Mouse (Mus musculus): ENCODE measurements at regions not wholly inside any gene's neighbourhood (a gene's known extent, or its start where the extent isn't known, plus 50 kb on each side); places are given as distances from the start of the nearest gene placed in this dataset.
"Not testable (repeated sequence)": the region's sequence is repeated elsewhere in the genome, so short reads cannot be mapped to it uniquely, and the experiment has no call there.

GRCm38 (mm10) chr8:113513886-113514730 is 121.3 kb upstream of the Mon1b start:
- no peak overlapping the region for H3K27ac ChIP-seq (ENCODE audit: low read length)
- no peaks in the 10 kb centered on the region for H3K9me3 ChIP-seq (ENCODE audit: control insufficient read depth, low read length)
- H3K27me3 ChIP-seq (ENCODE audit: control insufficient read depth, insufficient read depth, low read depth, low read length), result no peaks in the 10 kb centered on the region
- 50% methylated on average over 14 of the region's 14 CpGs for WGBS
- no peak overlapping the region for H3K4me3 ChIP-seq (ENCODE audit: low read length)
- H3K36me3 ChIP-seq (ENCODE audit: control insufficient read depth, insufficient read depth, low read length), result no peaks in the 10 kb centered on the region
- no peak overlapping the region for H3K4me2 ChIP-seq (ENCODE audit: low read depth, low read length)
- ATAC-seq (ENCODE audit: low read depth), result no peak
- no peak overlapping the region for H3K9ac ChIP-seq (ENCODE audit: low read length)
- H3K4me1 ChIP-seq (replicated peaks; ENCODE audit: control insufficient read depth, insufficient read depth, low read length), result no peaks in the 10 kb centered on the region

GRCm38 (mm10) chr8:113514731-113515375 is 120.5 kb upstream of the Mon1b start:
- H3K27me3 ChIP-seq (ENCODE audit: control insufficient read depth, insufficient read depth, low read depth, low read length); H3K27ac ChIP-seq (ENCODE audit: low read length); H3K4me3 ChIP-seq (ENCODE audit: low read length); ATAC-seq (ENCODE audit: low read depth); H3K4me1 ChIP-seq (replicated peaks; ENCODE audit: control insufficient read depth, insufficient read depth, low read length); H3K36me3 ChIP-seq (ENCODE audit: control insufficient read depth, insufficient read depth, low read length); H3K4me2 ChIP-seq (ENCODE audit: low read depth, low read length); H3K9me3 ChIP-seq (ENCODE audit: control insufficient read depth, low read length); H3K9ac ChIP-seq (ENCODE audit: low read length): not testable (repeated sequence)
- WGBS, result 73% methylated on average over 4 of the region's 4 CpGs

DNA sequence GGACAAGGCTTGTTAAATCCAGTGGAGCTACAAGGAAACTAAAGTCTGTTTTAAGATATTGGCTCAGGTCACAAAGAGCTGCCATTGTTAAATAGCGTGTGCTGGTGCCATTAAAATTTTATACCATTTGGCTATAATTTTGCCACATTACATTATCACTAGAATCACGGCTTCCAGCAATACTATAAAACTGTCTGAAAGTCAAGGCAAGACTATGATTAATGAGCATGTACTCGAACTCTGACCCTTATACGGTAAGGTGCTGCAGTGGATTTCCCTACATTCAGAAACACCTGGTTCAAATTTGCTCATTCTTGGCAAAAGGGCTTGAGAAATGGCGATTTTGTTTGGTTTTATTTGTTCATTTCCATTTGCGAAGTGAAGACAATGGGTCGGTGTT is 119.2 kb upstream of the Mon1b start:
- Histone ChIP-seq H3K9ac (ENCODE audit: low read length) (no peak overlapping the region), H3K27me3 (ENCODE audit: control insufficient read depth, insufficient read depth, low read depth, low read length) (no peaks in the 10 kb centered on the region), H3K4me1 (replicated peaks; ENCODE audit: control insufficient read depth, insufficient read depth, low read length) (no peaks in the 10 kb centered on the region), H3K4me3 (ENCODE audit: low read length) (no peak overlapping the region), H3K36me3 (ENCODE audit: control insufficient read depth, insufficient read depth, low read length) (no peaks in the 10 kb centered on the region), H3K9me3 (ENCODE audit: control insufficient read depth, low read length) (no peaks in the 10 kb centered on the region), H3K4me2 (ENCODE audit: low read depth, low read length) (no peak overlapping the region), H3K27ac (ENCODE audit: low read length) (no peak overlapping the region)
- no peak for ATAC-seq (ENCODE audit: low read depth)
- 77% methylated on average over 7 of the region's 7 CpGs for WGBS

- Histone ChIP-seq H3K27me3 (ENCODE audit: control insufficient read depth, insufficient read depth, low read depth, low read length) (no peaks in the 10 kb centered on the region), H3K27ac (ENCODE audit: low read length) (no peak overlapping the region), H3K4me3 (ENCODE audit: low read length) (no peak overlapping the region), H3K4me2 (ENCODE audit: low read depth, low read length) (no peak overlapping the region), H3K9ac (ENCODE audit: low read length) (no peak overlapping the region), H3K9me3 (ENCODE audit: control insufficient read depth, low read length) (no peaks in the 10 kb centered on the region), H3K4me1 (replicated peaks; ENCODE audit: control insufficient read depth, insufficient read depth, low read length) (no peaks in the 10 kb centered on the region), H3K36me3 (ENCODE audit: control insufficient read depth, insufficient read depth, low read length) (no peaks in the 10 kb centered on the region)
- WGBS, result 82% methylated on average over 1 of the region's 1 CpGs
- no peak for ATAC-seq (ENCODE audit: low read depth)
These were observed 117.5 kb upstream of the Mon1b start for GRCm38 (mm10) chr8:113517912-113518311.

- 24% methylated on average over 1 of the region's 1 CpGs for WGBS
- ATAC-seq (ENCODE audit: low read depth), result no peak
- Histone ChIP-seq H3K4me1 (replicated peaks; ENCODE audit: control insufficient read depth, insufficient read depth, low read length) (no peaks in the 10 kb centered on the region), H3K4me2 (ENCODE audit: low read depth, low read length) (no peak overlapping the region), H3K27ac (ENCODE audit: low read length) (no peak overlapping the region), H3K4me3 (ENCODE audit: low read length) (no peak overlapping the region), H3K9me3 (ENCODE audit: control insufficient read depth, low read length) (no peaks in the 10 kb centered on the region), H3K9ac (ENCODE audit: low read length) (no peak overlapping the region), H3K27me3 (ENCODE audit: control insufficient read depth, insufficient read depth, low read depth, low read length) (no peaks in the 10 kb centered on the region), H3K36me3 (ENCODE audit: control insufficient read depth, insufficient read depth, low read length) (no peaks in the 10 kb centered on the region)
These were observed 111.8 kb upstream of the Mon1b start for GRCm38 (mm10) chr8:113523561-113523960.

GRCm38 (mm10) chr8:113531116-113531665 is 104.2 kb upstream of the Mon1b start:
- Histone ChIP-seq H3K4me2 (ENCODE audit: low read depth, low read length) (peak overlapping the region; percentile 43), H3K36me3 (ENCODE audit: control insufficient read depth, insufficient read depth, low read length) (no peaks in the 10 kb centered on the region), H3K9ac (ENCODE audit: low read length) (no peak overlapping the region), H3K9me3 (ENCODE audit: control insufficient read depth, low read length) (no peaks in the 10 kb centered on the region), H3K4me3 (ENCODE audit: low read length) (0 out of 2 replicates have a peak overlapping the region, but pooled peaks have one; percentile 9), H3K4me1 (replicated peaks; ENCODE audit: control insufficient read depth, insufficient read depth, low read length) (peaks cover 13% of the 10 kb centered on the region; the same call in 1 of the 2 replicates), H3K27ac (ENCODE audit: low read length) (peak overlapping the region; percentile 47; the same call in 1 of the 2 replicates), H3K27me3 (ENCODE audit: control insufficient read depth, insufficient read depth, low read depth, low read length) (no peaks in the 10 kb centered on the region)
- WGBS, result 25% methylated on average over 10 of the region's 10 CpGs
- peak; percentile 86 for ATAC-seq (ENCODE audit: low read depth)

DNA sequence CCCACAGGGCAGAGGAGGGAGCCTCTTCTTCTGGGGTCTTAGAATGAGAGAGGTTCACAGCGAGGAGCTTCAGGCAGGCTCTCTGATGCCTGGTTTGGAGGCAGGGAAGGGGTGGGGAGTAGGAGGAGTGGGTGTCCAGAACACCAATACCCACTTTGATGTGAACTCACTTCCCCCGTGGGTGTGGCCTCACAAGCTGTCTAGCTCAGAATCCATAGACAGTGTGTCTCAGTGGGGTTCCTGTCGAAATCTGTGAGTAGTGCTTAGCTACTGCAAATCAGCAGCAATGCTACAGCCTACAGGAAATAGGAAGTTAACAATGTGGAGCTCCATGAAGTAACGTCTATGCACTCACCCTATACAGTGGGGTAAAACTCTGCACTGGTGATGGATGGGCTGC is 102.5 kb upstream of the Mon1b start:
- Histone ChIP-seq H3K4me2 (ENCODE audit: low read depth, low read length) (no peak overlapping the region), H3K9me3 (ENCODE audit: control insufficient read depth, low read length) (no peaks in the 10 kb centered on the region)
- 43% methylated on average over 4 of the region's 4 CpGs for WGBS

GRCm38 (mm10) chr8:113541437-113541836 is 94.0 kb upstream of the Mon1b start:
- WGBS, result 61% methylated on average over 6 of the region's 6 CpGs
- Histone ChIP-seq H3K4me2 (ENCODE audit: low read depth, low read length) (no peak overlapping the region), H3K27ac (ENCODE audit: low read length) (no peak overlapping the region), H3K36me3 (ENCODE audit: control insufficient read depth, insufficient read depth, low read length) (no peaks in the 10 kb centered on the region), H3K4me3 (ENCODE audit: low read length) (no peak overlapping the region), H3K27me3 (ENCODE audit: control insufficient read depth, insufficient read depth, low read depth, low read length) (no peaks in the 10 kb centered on the region), H3K9me3 (ENCODE audit: control insufficient read depth, low read length) (no peaks in the 10 kb centered on the region), H3K9ac (ENCODE audit: low read length) (no peak overlapping the region), H3K4me1 (replicated peaks; ENCODE audit: control insufficient read depth, insufficient read depth, low read length) (0 out of 2 replicates have a peak, but pooled peaks cover 1% of the 10 kb centered on the region)
- no peak for ATAC-seq (ENCODE audit: low read depth)

More for the DNA sequence above, 102.5 kb upstream of the Mon1b start:
- Histone ChIP-seq H3K4me1 (replicated peaks; ENCODE audit: control insufficient read depth, insufficient read depth, low read length) (peaks cover 17% of the 10 kb centered on the region; the same call in 1 of the 2 replicates), H3K36me3 (ENCODE audit: control insufficient read depth, insufficient read depth, low read length) (no peaks in the 10 kb centered on the region), H3K9ac (ENCODE audit: low read length) (no peak overlapping the region), H3K27ac (ENCODE audit: low read length) (no peak overlapping the region), H3K4me3 (ENCODE audit: low read length) (no peak overlapping the region), H3K27me3 (ENCODE audit: control insufficient read depth, insufficient read depth, low read depth, low read length) (no peaks in the 10 kb centered on the region)
- 0 out of 2 replicates have a peak, but pooled peaks have one; percentile 21 for ATAC-seq (ENCODE audit: low read depth)

- Histone ChIP-seq H3K9me3 (ENCODE audit: control insufficient read depth, low read length) (no peaks in the 10 kb centered on the region), H3K27me3 (ENCODE audit: control insufficient read depth, insufficient read depth, low read depth, low read length) (no peaks in the 10 kb centered on the region), H3K27ac (ENCODE audit: low read length) (no peak overlapping the region), H3K4me3 (ENCODE audit: low read length) (no peak overlapping the region), H3K4me1 (replicated peaks; ENCODE audit: control insufficient read depth, insufficient read depth, low read length) (no peaks in the 10 kb centered on the region), H3K36me3 (ENCODE audit: control insufficient read depth, insufficient read depth, low read length) (no peaks in the 10 kb centered on the region), H3K4me2 (ENCODE audit: low read depth, low read length) (no peak overlapping the region), H3K9ac (ENCODE audit: low read length) (no peak overlapping the region)
- 33% methylated on average over 3 of the region's 3 CpGs for WGBS
- ATAC-seq (ENCODE audit: low read depth), result no peak
These were observed 93.3 kb upstream of the Mon1b start for GRCm38 (mm10) chr8:113542082-113542481.
